Mouse (Mus musculus): Measurements from ENCODE around the gene P2rx7.

The P2rx7 gene

DNA sequence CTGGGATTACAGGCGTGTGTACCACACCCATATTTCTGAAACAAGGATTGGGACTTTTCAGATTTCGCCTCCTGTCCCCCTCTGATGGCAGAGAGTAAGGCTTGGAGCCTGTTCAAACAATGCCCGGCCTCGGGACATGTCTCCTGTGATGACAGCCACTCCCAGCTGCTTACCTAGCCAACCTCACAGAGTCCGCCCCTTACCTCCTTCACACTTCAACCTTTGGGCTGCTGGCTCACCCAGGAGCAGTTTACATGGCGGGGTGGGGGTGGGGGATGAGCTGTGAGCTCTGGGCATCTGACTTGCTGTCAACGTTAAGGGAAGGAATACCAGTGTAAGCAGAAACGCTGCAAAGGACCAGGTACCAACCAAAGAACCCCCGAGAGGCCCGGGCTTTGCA is 87.1 kb downstream of the P2rx7 start:
- in situ Hi-C loops (cut with MseI, MboI), result no loop called here

DNA sequence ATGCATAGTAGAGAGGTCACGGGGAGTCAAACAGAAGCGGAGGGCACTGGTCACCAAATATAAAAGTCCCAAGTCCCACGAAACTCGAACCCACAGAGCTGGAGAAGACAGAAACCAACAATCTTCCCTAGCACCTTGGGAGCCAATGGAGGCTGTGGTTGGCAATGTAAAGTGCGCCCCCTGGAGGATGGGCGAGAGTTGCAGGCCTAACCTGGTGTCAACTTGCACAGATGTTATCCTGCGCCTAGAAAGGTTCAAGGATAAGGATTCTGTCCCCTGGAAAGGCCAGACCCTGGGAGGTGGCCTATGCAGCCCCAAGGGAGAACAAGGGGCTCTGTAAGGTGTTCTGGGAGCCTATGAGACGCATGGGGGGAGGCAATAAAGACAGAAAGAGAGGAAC is 87.6 kb downstream of the P2rx7 start:
- in situ Hi-C loops (cut with MseI, MboI), result no loop called here

- in situ Hi-C loops (cut with MseI, MboI), result no loop called here
These were observed 88.4 kb downstream of the P2rx7 start for GRCm38 (mm10) chr5:122731991-122732673.

DNA sequence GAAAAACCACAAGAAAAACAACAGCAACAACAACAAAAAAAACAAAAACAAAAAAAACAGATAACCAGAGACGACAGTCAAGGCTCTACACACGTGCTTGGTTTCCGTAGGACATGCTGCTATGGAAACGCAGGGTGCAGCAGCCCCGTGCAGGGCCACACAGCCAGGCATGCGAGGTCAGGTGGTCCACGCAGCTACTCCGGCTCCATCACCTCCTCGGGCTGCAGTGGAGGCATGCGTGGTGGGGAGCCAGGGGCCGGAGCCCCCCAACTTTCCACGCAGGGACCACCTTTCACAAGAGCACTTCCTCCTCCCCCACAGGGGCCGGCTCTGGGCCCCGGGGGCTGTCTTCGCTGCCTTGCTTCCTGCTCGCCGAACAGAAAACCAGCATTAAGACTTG is 90.2 kb downstream of the P2rx7 start:
- in situ Hi-C loops (cut with MseI, MboI), result no loop called here

DNA sequence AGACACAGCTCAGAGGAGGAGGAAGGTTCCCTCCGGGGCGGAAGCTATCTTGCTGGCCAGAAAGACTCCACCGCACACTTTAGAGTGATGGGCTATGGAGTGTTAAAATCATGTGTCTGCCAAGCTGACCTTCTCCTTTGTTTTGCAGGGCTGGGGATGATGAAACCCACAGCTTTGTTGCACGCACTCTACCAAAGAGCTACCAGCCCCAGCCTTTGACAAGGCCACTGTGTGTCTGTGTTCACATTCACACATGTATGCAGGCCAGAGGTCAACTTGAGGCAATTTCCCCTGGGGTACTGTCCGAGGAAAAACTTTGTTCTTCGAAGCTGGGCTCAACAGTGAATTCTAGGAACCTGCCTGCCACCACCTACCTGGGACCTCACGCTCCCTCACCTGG is 92.1 kb downstream of the P2rx7 start:
- in situ Hi-C loops (cut with MseI, MboI), result no loop called here

GRCm38 (mm10) chr5:122736761-122737160 is 93.0 kb downstream of the P2rx7 start:
- in situ Hi-C loops (cut with MseI, MboI), result no loop called here
